Mouse (Mus musculus): ENCODE results near the gene Morc2b.
"Not testable (repeated sequence)": the region's sequence is repeated elsewhere in the genome, so short reads cannot be mapped to it uniquely, and the experiment has no call there.

Morc2b gene

GRCm38 (mm10) chr17:33139261-33139820 is at the start of gene Morc2b:
Gene Morc2b, minus strand, starts transcription at chr17:33139683.
- no peak for DNase-seq

DNA sequence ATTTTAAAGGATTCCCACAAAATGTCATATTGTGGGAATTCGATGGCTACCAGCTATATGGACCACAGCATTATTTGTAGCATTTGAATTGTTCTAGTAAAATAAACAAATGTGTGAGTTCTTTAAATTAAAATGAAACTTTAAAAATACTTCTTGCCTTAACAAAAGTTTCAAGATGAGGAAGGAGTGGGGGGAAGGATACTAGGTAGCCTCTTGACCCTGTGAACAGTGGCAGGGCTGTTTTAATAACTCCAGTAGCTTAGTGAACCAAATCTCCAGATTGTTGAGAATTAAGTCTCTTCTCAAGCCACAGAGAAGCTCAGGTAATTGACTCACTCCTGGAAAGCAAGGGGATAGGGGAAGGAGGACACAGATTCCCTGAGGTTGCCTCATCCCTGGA is 28.7 kb upstream of the Morc2b start, which contains the start of gene Olfr55:
TSS of gene Olfr55 (plus strand) at position 301 of the 400 bp plus-strand sequence.
- DNase-seq, result not testable (repeated sequence)

DNA sequence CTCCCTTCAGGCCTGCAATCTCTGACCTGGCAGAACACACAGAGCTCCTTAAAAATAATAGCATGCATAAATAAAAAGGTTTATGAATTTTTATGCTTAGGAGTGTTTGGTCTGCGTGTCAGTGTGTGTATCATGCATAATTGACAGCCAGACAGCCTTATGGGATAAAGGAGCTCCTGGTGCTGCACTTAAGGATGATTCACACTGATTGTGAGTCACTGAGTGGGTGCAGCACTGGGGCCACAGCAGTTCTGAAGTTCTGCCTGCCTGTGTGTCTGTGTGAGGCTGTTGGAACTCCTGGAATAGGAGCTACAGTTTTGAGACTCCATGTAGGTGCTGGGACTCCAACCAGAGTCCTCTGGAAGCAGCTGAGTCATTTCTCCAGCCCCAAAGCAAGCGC is 13.2 kb downstream of the Morc2b start:
- DNase-seq, result no peak

DNA sequence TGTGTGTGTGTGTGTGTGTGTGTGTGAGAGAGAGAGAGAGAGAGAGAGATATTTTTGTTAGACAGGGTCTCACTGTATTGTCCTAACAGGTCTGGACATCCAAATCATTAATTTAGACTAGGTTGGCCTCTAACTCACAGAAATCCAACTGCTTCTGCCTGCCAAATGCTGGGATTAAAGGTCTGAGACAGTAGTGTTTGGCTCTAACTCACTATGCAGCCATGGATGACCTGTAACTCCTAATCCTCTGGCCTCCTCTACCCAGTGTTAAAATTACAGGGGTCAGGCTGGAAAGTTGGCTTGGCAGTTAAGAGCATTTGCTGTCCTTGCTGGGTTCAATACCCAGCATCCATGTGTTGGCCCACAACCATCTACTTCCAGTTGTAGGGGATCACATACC is 14.9 kb downstream of the Morc2b start:
- no peak for DNase-seq

- no peak for DNase-seq
These were observed 42.1 kb downstream of the Morc2b start for GRCm38 (mm10) chr17:33097396-33097795.

DNA sequence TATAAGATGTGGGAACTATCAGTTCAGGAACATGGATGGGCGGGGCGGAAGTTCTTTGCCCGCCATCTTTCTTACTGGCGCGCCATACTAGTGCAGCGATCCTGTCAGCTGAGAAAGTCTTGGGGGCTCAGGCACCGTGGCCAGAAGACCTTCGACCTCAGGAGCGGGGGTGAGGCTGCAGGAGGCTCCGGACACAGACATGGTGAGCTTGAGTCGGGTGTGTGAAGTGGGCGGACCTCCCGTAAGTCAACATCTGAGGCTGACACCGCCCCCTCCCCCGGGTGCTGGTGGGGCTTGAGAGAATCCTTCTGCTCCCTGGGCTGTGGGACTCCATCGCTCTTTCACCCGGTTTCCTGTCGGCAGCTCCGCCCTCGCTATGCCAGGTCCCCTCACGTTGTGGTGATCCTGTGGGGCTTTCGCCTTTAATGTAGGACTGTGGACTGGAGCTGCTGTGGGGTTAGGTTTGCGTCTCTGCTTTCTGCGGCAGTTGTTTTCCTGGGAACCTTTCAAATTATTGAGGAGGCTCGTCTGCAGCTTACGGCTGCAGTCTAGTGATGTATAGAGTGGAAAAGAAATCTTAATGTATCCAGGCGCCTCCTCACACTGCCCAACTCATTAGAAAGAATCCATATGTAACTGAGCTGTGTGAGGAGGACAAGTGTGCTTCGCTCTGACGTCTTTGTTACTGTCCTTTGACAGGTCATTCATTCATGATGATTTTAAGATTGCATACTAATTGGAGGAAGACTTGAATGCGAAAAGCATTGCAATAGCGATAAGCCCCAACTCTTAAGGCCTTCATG is 46.9 kb downstream of the Morc2b start:
- DNase-seq, result peak; percentile 87 to 91

- no peak for DNase-seq
These were observed 47.9 kb downstream of the Morc2b start for GRCm38 (mm10) chr17:33091630-33092029.

GRCm38 (mm10) chr17:33089220-33089949 is 50.1 kb downstream of the Morc2b start, which contains the start of gene Zfp563:
Gene Zfp563, plus strand, starts transcription at chr17:33089310.
- peak; percentile 96 for DNase-seq

DNA sequence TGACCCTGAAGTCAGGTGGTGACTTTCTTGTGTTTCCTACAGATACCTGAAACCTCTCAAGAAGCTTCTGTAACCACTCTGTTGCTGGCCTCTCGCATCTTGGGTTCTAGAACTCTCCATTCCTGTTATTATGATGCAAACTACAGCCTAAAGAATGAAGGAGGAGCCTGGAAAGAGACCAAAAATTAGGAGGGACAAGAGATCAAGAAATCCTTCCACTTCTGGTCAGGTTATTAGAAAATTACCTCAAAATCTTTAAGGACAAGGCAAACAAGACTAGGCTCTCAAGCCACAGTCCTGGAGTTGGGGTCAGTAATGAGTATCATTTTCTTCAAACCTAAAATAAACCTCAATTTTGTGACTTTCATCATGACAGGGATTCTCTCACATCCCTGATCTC is 71.5 kb downstream of the Morc2b start, which contains the start of gene 4921501E09Rik:
TSS of gene 4921501E09Rik (minus strand) at position 101 of the 400 bp plus-strand sequence.
- no peak for DNase-seq
